Mouse (Mus musculus) liver, embryonic 11.5 days (tissue): ENCODE measurements at regions not wholly inside any gene's neighbourhood (a gene's known extent, or its start where the extent isn't known, plus 50 kb on each side); places are given as distances from the start of the nearest gene placed in this dataset.
A peak's percentile ranks its signal among the peaks of the same experiment; 100 is the strongest.
"Not testable (repeated sequence)": the region's sequence is repeated elsewhere in the genome, so short reads cannot be mapped to it uniquely, and the experiment has no call there.

Experiments
- ATAC-seq: fragments of 200-750 bp; cut with Nextera tagmentation; replicated peaks from 2 replicates; pipeline ENCODE4 v1.8.0; 2017; ENCODE audit warnings: moderate number of reproducible peaks, mild to moderate bottlenecking, moderate TSS enrichment, moderate library complexity; ENCODE audit not compliant: low FRiP score
- DNase-seq: peaks from one replicate; pipeline ENCODE4 v3.0.0-alpha.2; 2017; ENCODE audit warnings: low spot score
- H3K27ac ChIP-seq: fragments of 300-500 bp; sonication (generic); 2 replicates; pipeline ENCODE4 v1.5.1; 2014; ENCODE audit warnings: mild to moderate bottlenecking, low read depth, low read length, control low read depth
- H3K27me3 ChIP-seq: fragments of 300-500 bp; sonication (generic); replicated peaks from 2 replicates; pipeline ENCODE4 v1.6.1; 2014; ENCODE audit warnings: low read length, mixed read lengths; ENCODE audit not compliant: control insufficient read depth, insufficient read depth
- H3K36me3 ChIP-seq: fragments of 300-500 bp; sonication (generic); 2 replicates; pipeline ENCODE4 v1.6.1; 2014; ENCODE audit warnings: mild to moderate bottlenecking, low read length, moderate library complexity, mixed read lengths; ENCODE audit not compliant: control insufficient read depth, insufficient read depth
- H3K4me1 ChIP-seq: fragments of 300-500 bp; sonication (generic); replicated peaks from 2 replicates; pipeline ENCODE4 v1.6.1; 2014; ENCODE audit warnings: low read length, mixed read lengths; ENCODE audit not compliant: control insufficient read depth, insufficient read depth
- H3K4me2 ChIP-seq: fragments of 300-500 bp; sonication (generic); 2 replicates; pipeline ENCODE4 v1.6.1; 2014; ENCODE audit warnings: mild to moderate bottlenecking, control low read depth, moderate library complexity
- H3K4me3 ChIP-seq: fragments of 300-500 bp; sonication (generic); 2 replicates; pipeline ENCODE4 v1.5.1; 2014; ENCODE audit warnings: low read depth, low read length, control low read depth
- H3K9ac ChIP-seq: fragments of 300-500 bp; sonication (generic); 2 replicates; pipeline ENCODE4 v1.6.1; 2014; ENCODE audit warnings: low read depth, low read length, control low read depth
- H3K9me3 ChIP-seq: fragments of 300-500 bp; sonication (generic); 2 replicates; pipeline ENCODE4 v1.6.1; 2016; ENCODE audit warnings: low read length, inconsistent platforms, mixed read lengths; ENCODE audit not compliant: control insufficient read depth
- WGBS: fragments of 180-500 bp; shearing (Covaris S2); extraction: QIAGEN DNeasy Blood & Tissue Kit; methylation state at CpG from one replicate; pipeline ENCODE4 v1.1.7; 2014; 5-methylcytosine and 5-hydroxymethylcytosine counted together

DNA sequence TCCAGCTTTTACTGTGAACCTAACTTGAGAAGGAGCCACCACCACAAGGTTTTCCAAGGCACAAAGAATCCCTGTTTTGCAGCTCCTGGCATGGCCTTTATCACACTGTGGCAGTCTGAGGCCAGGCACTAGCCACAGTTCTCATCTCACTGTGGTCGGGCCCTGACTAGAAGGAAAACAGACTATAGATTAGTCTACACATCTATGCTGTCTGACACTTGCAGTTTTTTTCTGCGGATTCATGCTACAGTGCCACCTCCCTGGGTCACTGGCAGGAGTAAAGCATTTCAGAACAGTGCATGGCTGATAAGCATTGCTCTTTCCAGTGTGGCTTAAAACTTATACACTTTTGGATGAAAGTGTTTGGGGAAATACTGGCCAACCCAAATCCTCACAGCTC is 114.3 kb downstream of the Olfr721-ps1 start:
- WGBS: 35% methylated on average over 2 of the region's 2 CpGs
- no peak; the same call in 1 of the 2 replicates for ATAC-seq
- H3K4me1 ChIP-seq: no peaks in the 10 kb centered on the region
- no peak overlapping the region for H3K4me3 ChIP-seq
- H3K36me3 ChIP-seq: no peaks in the 10 kb centered on the region
- no peak overlapping the region for H3K4me2 ChIP-seq
- no peak overlapping the region for H3K27ac ChIP-seq
- H3K9me3 ChIP-seq: no peaks in the 10 kb centered on the region
- DNase-seq: no peak
- no peaks in the 10 kb centered on the region for H3K27me3 ChIP-seq
- no peak overlapping the region for H3K9ac ChIP-seq

GRCm38 (mm10) chr14:14515918-14516317 is 114.8 kb downstream of the Olfr721-ps1 start:
- Histone ChIP-seq H3K9me3 (no peaks in the 10 kb centered on the region), H3K4me2 (no peak overlapping the region), H3K9ac (no peak overlapping the region), H3K4me3 (no peak overlapping the region), H3K36me3 (no peaks in the 10 kb centered on the region), H3K4me1 (no peaks in the 10 kb centered on the region), H3K27me3 (no peaks in the 10 kb centered on the region), H3K27ac (no peak overlapping the region)
- no peak for ATAC-seq
- DNase-seq: no peak
- WGBS: 84% methylated on average over 5 of the region's 5 CpGs

- H3K9me3 ChIP-seq: no peaks in the 10 kb centered on the region
- H3K36me3 ChIP-seq: no peaks in the 10 kb centered on the region
- no peak for DNase-seq
- no peak overlapping the region for H3K4me3 ChIP-seq
- no peak for ATAC-seq
- H3K27me3 ChIP-seq: no peaks in the 10 kb centered on the region
- WGBS: 51% methylated on average over 1 of the region's 1 CpGs
- H3K9ac ChIP-seq: no peak overlapping the region
- no peaks in the 10 kb centered on the region for H3K4me1 ChIP-seq
- no peak overlapping the region for H3K4me2 ChIP-seq
- no peak overlapping the region for H3K27ac ChIP-seq
Measured at GRCm38 (mm10) chr14:14518027-14518426, 116.9 kb downstream of the Olfr721-ps1 start.

- DNase-seq: no peak
Measured at GRCm38 (mm10) chr14:14518841-14519240, 117.7 kb downstream of the Olfr721-ps1 start.

DNA sequence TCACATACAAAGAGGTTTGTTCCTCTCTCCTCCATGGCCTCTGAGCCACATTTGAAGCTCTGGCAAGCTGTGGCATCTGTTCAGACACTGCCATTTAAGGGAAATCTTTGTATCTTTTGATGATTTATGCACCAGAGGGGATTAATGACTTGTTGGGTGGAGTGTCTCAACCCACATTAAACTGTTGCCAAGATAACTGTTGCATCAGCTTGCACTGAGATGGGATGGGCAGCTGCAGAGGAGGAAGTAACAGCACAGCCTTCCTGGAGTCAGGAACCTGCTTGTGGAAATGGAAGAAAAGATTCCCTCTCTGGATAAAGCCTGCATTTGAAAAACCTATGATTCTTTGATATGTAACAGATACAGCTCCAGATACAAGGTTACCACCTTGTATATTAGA is 119.1 kb downstream of the Olfr721-ps1 start:
- Histone ChIP-seq H3K27me3 (no peaks in the 10 kb centered on the region), H3K4me2 (no peak overlapping the region), H3K27ac (no peak overlapping the region), H3K9ac (no peak overlapping the region), H3K4me1 (no peaks in the 10 kb centered on the region), H3K36me3 (no peaks in the 10 kb centered on the region), H3K4me3 (no peak overlapping the region), H3K9me3 (no peaks in the 10 kb centered on the region)
- no peak for ATAC-seq
- no peak for DNase-seq

More at GRCm38 (mm10) chr14:14518841-14519240, 117.7 kb downstream of the Olfr721-ps1 start:
- Histone ChIP-seq H3K4me3 (no peak overlapping the region), H3K9me3 (no peaks in the 10 kb centered on the region), H3K4me2 (no peak overlapping the region), H3K36me3 (no peaks in the 10 kb centered on the region), H3K9ac (no peak overlapping the region), H3K27ac (no peak overlapping the region), H3K27me3 (no peaks in the 10 kb centered on the region), H3K4me1 (no peaks in the 10 kb centered on the region)
- ATAC-seq: no peak
- 90% methylated on average over 2 of the region's 2 CpGs for WGBS

- H3K4me2 ChIP-seq, ATAC-seq, H3K4me1 ChIP-seq, H3K36me3 ChIP-seq, H3K27ac ChIP-seq, H3K9ac ChIP-seq, DNase-seq, H3K27me3 ChIP-seq, H3K4me3 ChIP-seq, H3K9me3 ChIP-seq: not testable (repeated sequence)
- 54% methylated on average over 6 of the region's 6 CpGs for WGBS
Measured at GRCm38 (mm10) chr14:14521331-14521730, 120.2 kb downstream of the Olfr721-ps1 start.

- Histone ChIP-seq H3K27me3 (no peaks in the 10 kb centered on the region), H3K4me2 (no peak overlapping the region), H3K9ac (no peak overlapping the region), H3K4me3 (no peak overlapping the region), H3K36me3 (no peaks in the 10 kb centered on the region), H3K27ac (no peak overlapping the region), H3K9me3 (no peaks in the 10 kb centered on the region), H3K4me1 (no peaks in the 10 kb centered on the region)
- no peak for DNase-seq
- ATAC-seq: no peak
- 78% methylated on average over 4 of the region's 4 CpGs for WGBS
Measured at GRCm38 (mm10) chr14:14525225-14525624, 124.1 kb downstream of the Olfr721-ps1 start.

GRCm38 (mm10) chr14:14528437-14528836 is 127.3 kb downstream of the Olfr721-ps1 start:
- peak; percentile 41; the same call in 1 of the 2 replicates for ATAC-seq
- H3K9ac ChIP-seq: no peak overlapping the region
- H3K36me3 ChIP-seq: no peaks in the 10 kb centered on the region
- no peaks in the 10 kb centered on the region for H3K9me3 ChIP-seq
- no peak overlapping the region for H3K27ac ChIP-seq
- no peaks in the 10 kb centered on the region for H3K4me1 ChIP-seq
- no peak for DNase-seq
- H3K4me3 ChIP-seq: no peak overlapping the region
- 61% methylated on average over 1 of the region's 1 CpGs for WGBS
- H3K4me2 ChIP-seq: no peak overlapping the region
- H3K27me3 ChIP-seq: no peaks in the 10 kb centered on the region

GRCm38 (mm10) chr14:14541206-14541605 is 140.1 kb downstream of the Olfr721-ps1 start:
- H3K9me3 ChIP-seq: no peaks in the 10 kb centered on the region
- H3K4me1 ChIP-seq: no peaks in the 10 kb centered on the region
- H3K9ac ChIP-seq: no peak overlapping the region
- no peak overlapping the region for H3K4me3 ChIP-seq
- no peak overlapping the region for H3K27ac ChIP-seq
- ATAC-seq: no peak
- H3K36me3 ChIP-seq: no peaks in the 10 kb centered on the region
- no peak overlapping the region for H3K4me2 ChIP-seq
- no peak for DNase-seq
- H3K27me3 ChIP-seq: no peaks in the 10 kb centered on the region
